Mouse (Mus musculus) erythroblast, embryonic 14.5 days (primary cell): ENCODE results near the gene Stxbp2.

Experiments used
- GATA1 ChIP-seq: IDR thresholded peaks from 2 replicates; pipeline ENCODE4 v1.6.1; 2012; ENCODE audit warnings: low read length, inconsistent platforms, mixed read lengths
- TAL1 ChIP-seq: IDR thresholded peaks from 3 replicates; pipeline ENCODE4 v1.6.1; 2012; ENCODE audit warnings: low read length, inconsistent platforms, mixed read lengths

DNA sequence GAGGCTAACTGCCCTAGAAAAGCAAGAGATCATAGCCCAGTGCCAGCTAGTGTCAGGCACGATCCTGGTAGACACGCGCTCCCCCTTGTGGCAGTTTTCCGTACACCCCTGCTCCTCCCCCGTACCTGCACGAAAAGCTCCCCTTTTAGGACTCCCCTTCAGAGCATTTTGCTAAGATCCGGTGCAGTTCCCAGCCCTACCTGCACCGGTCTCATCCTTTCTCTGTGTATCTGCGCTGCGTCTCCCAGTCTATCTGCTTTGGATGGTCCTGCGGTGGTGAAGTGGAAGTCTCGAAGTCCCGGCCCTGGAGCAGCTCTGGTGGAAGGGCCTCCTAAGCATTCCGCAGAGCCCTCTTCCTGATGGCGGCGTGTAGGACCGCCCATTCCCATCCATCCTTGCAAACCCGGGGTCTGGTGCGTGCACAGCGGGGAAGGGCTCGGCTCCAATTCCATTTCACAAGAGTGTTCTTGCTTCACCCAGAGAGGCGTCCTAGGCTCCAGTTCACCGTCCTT is 41.3 kb downstream of the Stxbp2 start, which contains the start of gene Fcor:
- TF ChIP-seq GATA1 (no peak), TAL1 (no peak)
